8 mouse cellular contexts compared by ENCODE assay signal in the genomic region with DNA sequence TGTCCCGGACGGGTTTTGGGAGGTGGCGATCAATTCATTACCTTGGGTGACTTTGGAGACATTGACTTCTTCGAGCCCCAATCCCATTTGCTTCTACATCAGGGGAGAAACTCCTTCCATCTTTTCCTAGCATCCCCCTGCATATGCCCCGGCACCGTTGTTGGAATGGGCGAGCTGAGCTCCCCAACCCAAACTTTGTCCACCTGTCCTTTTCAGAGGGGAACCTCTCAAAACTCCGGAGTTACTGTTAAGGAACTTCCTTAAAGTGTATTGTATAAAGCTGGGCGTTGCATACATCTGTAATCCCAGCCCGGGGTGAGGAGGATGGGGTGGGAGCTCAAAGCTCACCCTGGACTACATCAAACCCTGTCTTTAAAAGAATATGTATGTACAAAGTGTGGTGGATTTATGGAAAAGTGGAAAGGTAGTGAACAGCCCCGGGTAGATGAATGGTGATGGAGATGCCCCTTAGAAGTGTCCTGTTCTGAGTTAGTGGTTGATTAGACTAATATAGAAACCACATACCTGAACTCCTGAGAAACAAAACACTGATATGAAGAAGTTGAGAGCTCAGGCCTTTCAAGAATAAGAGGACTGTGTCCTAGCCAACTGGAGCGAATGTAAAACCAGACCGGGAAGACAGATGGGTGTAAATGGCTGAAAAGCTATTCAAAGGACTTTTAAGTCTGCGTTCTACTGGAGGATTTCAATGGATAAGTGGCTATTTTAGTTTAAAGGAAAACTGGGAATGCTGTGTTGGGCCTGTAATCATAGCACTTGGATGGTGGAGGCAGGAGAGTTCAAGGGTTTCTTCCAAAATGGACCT. TPM values are rescaled to one million over a fixed set of nuclear protein-coding genes. Genes with fewer than 3 reads are reported as not detected.
A peak's percentile ranks its signal among the peaks of the same experiment; 100 is the strongest.
DNase-seq lines count a peak whose midpoint lies in the region; ATAC-seq and TF ChIP-seq lines count a peak whose summit lies in the region.

No protein-coding gene starts in this region.

- no peak; the same call in 1 of the 2 replicates for TF ChIP-seq POLR2A in CH12.LX (IDR thresholded peaks at IDR 0.05; ENCODE audit: low read depth, low read length)

- 5% methylated on average over 14 of the region's 14 CpGs for WGBS in forebrain, embryonic 13.5 days
- 13% methylated on average over 14 of the region's 14 CpGs for WGBS in liver, embryonic 16.5 days (ENCODE audit: insufficient replicate concordance)

- H3K79me2 ChIP-seq in CH12.LX (replicated peaks; ENCODE audit: control insufficient read depth, extremely low read depth, insufficient read depth, poor library complexity, severe bottlenecking): 0 out of 2 replicates have a peak, but pooled peaks cover 6% of the 10 kb centered on the region

- TF ChIP-seq RAD21 in CH12.LX (IDR thresholded peaks at IDR 0.05; ENCODE audit: low read depth, low read length): no peak

- no peak overlapping the region for H3K27ac ChIP-seq in CH12.LX (ENCODE audit: insufficient read depth, low read depth)
- H3K27ac ChIP-seq in forebrain, embryonic 13.5 days: peak overlapping the region; percentile 80
- H3K27ac ChIP-seq in liver, embryonic 16.5 days (ENCODE audit: low read length): peak overlapping the region; percentile 92

- H3K9ac ChIP-seq in CH12.LX (ENCODE audit: insufficient read depth, low read depth): peak overlapping the region; percentile 94
- peak overlapping the region; percentile 71 for H3K9ac ChIP-seq in forebrain, embryonic 13.5 days
- peak overlapping the region; percentile 80 for H3K9ac ChIP-seq in liver, embryonic 16.5 days (ENCODE audit: low read depth, low read length)

- peak overlapping the region; percentile 93 for H3K4me2 ChIP-seq in CH12.LX (ENCODE audit: insufficient read depth, low read depth, poor library complexity, severe bottlenecking)
- peak overlapping the region; percentile 64 for H3K4me2 ChIP-seq in forebrain, embryonic 13.5 days
- peak overlapping the region; percentile 89 for H3K4me2 ChIP-seq in liver, embryonic 16.5 days (ENCODE audit: low read depth, low read length)

- no peaks in the 10 kb centered on the region for H3K27me3 ChIP-seq in CH12.LX (replicated peaks)
- H3K27me3 ChIP-seq in forebrain, embryonic 13.5 days: no peaks in the 10 kb centered on the region
- H3K27me3 ChIP-seq in liver, embryonic 16.5 days (ENCODE audit: control insufficient read depth, insufficient read depth, low read depth, low read length): no peaks in the 10 kb centered on the region

- H3K4me3 ChIP-seq in CH12.LX (replicated peaks in 1 of 3; ENCODE audit: low read depth in 2 of 3, low read length in 2 of 3, poor library complexity in 1 of 3): peak overlapping the region; percentile 60 to 86 (median 83)
- H3K4me3 ChIP-seq in forebrain, embryonic 13.5 days: peak overlapping the region; percentile 58
- H3K4me3 ChIP-seq in liver, embryonic 16.5 days (ENCODE audit: low read depth, low read length): peak overlapping the region; percentile 84

- no peaks in the 10 kb centered on the region for H3K9me3 ChIP-seq in CH12.LX (replicated peaks; ENCODE audit: low read length)
- 0 out of 2 replicates have a peak, but pooled peaks cover 3% of the 10 kb centered on the region for H3K9me3 ChIP-seq in forebrain, embryonic 13.5 days (replicated peaks)
- H3K9me3 ChIP-seq in liver, embryonic 16.5 days (replicated peaks; ENCODE audit: control insufficient read depth, low read length): no peaks in the 10 kb centered on the region

- dilution Hi-C loops in CH12.LX (cut with MboI; ENCODE audit: extremely low pct_ligation_motif_present, extremely low pct_unique_long_range_greater_than_20kb, low sequenced_read_pairs): no loop called here

- in situ Hi-C loops in CH12.LX (cut with MboI; ENCODE audit: low pct_ligation_motif_present, low pct_unique_long_range_greater_than_20kb, low sequenced_read_pairs): no loop called here

- no peak for TF ChIP-seq CTCF in CH12.LX (conservative IDR thresholded peaks at IDR 0.05 in 1 of 2, IDR thresholded peaks at IDR 0.05 in 1 of 2; ENCODE audit: low read depth in 2 of 2, low read length in 2 of 2)

- peaks cover 0 to 24% of the 10 kb centered on the region in 2 experiments; a peak in 2 of 4 replicates for H3K4me1 ChIP-seq in CH12.LX (ENCODE audit: control insufficient read depth in 1 of 2, insufficient read depth in 2 of 2)
- H3K4me1 ChIP-seq in forebrain, embryonic 13.5 days: peaks cover 17% of the 10 kb centered on the region
- H3K4me1 ChIP-seq in liver, embryonic 16.5 days (ENCODE audit: control insufficient read depth, low read depth, low read length): peaks cover 18% of the 10 kb centered on the region

- TF ChIP-seq EP300 in CH12.LX (IDR thresholded peaks at IDR 0.05; ENCODE audit: low read length): peak; percentile 22; the same call in 1 of the 2 replicates

- no peaks in the 10 kb centered on the region for H3K36me3 ChIP-seq in CH12.LX (replicated peaks in 1 of 2; ENCODE audit: control insufficient read depth in 1 of 2, insufficient read depth in 1 of 2, low read length in 1 of 2)
- no peaks in the 10 kb centered on the region; the same call in 1 of the 2 replicates for H3K36me3 ChIP-seq in forebrain, embryonic 13.5 days (ENCODE audit: poor library complexity, severe bottlenecking)
- no peaks in the 10 kb centered on the region for H3K36me3 ChIP-seq in liver, embryonic 16.5 days (ENCODE audit: control insufficient read depth, insufficient read depth)

- DNase-seq in frontal cortex, postnatal 25 days (ENCODE audit: low spot score in 2 of 2): no peak
- DNase-seq in CH12.LX (ENCODE audit: extremely low read depth): peak; percentile 5
- no peak for DNase-seq in right cerebral cortex, postnatal 10 days (ENCODE audit: low spot score in 2 of 2)
- no peak for DNase-seq in thymus, postnatal 10 days (ENCODE audit: low spot score in 2 of 2)
- DNase-seq in cerebellum, postnatal 25 days: no peak

- ATAC-seq in frontal cortex, adult (ENCODE audit: low TSS enrichment): peak; percentile 15; the same call in 1 of the 2 replicates
- peak; percentile 35; the same call in 1 of the 2 replicates for ATAC-seq in forebrain, embryonic 13.5 days
- ATAC-seq in liver, embryonic 16.5 days (ENCODE audit: low read depth): no peak

TF ChIP-seq in CH12.LX, 34 proteins besides CTCF, POLR2A, EP300 and RAD21:
- TF ChIP-seq USF1 (IDR thresholded peaks at IDR 0.05; ENCODE audit: low read depth, low read length): no peak
- TF ChIP-seq IRF4 (IDR thresholded peaks at IDR 0.05; ENCODE audit: low read depth, low read length): 0 out of 2 replicates have a peak, but pooled peaks have one; percentile 26

RNA-seq across cellular contexts. Expression of gene Cyp20a1, which starts 0.7 kb away (rescaled TPM):
- total RNA-seq in CH12.LX (2012; rRNA removed) (26.9 and 28.6 TPM in 2 replicates), CH12.LX (2014; rRNA removed) (41.4 and 45.5 TPM in 2 replicates)
- 19.1 and 20.4 TPM in 2 replicates for polyA plus RNA-seq in CH12.LX (2012; ENCODE audit: insufficient read length, low read depth)
- 14.5 and 14.6 TPM in 2 replicates for polyA plus RNA-seq in forebrain, embryonic 13.5 days (2015; fragmentation: Nextera tagmentation; extraction: Ambion mirVana)
- polyA plus RNA-seq in liver, embryonic 16.5 days (2015; fragmentation: Nextera tagmentation; extraction: Ambion mirVana): 9.0 and 10.0 TPM in 2 replicates
